Mouse (Mus musculus) gastrocnemius, postnatal 10 days (tissue): ENCODE measurements at regions not wholly inside any gene's neighbourhood (a gene's known extent, or its start where the extent isn't known, plus 50 kb on each side); places are given as distances from the start of the nearest gene placed in this dataset.

ENCODE experiments used
- DNase-seq: peaks from one replicate; pipeline ENCODE4 v3.0.0; 2021; ENCODE audit warnings: mixed read lengths

- no peak for DNase-seq
Observed at GRCm38 (mm10) chr8:89751201-89751600, 596.9 kb downstream of the Tox3 start.

GRCm38 (mm10) chr8:89747726-89748125 is 600.4 kb downstream of the Tox3 start:
- no peak for DNase-seq

DNA sequence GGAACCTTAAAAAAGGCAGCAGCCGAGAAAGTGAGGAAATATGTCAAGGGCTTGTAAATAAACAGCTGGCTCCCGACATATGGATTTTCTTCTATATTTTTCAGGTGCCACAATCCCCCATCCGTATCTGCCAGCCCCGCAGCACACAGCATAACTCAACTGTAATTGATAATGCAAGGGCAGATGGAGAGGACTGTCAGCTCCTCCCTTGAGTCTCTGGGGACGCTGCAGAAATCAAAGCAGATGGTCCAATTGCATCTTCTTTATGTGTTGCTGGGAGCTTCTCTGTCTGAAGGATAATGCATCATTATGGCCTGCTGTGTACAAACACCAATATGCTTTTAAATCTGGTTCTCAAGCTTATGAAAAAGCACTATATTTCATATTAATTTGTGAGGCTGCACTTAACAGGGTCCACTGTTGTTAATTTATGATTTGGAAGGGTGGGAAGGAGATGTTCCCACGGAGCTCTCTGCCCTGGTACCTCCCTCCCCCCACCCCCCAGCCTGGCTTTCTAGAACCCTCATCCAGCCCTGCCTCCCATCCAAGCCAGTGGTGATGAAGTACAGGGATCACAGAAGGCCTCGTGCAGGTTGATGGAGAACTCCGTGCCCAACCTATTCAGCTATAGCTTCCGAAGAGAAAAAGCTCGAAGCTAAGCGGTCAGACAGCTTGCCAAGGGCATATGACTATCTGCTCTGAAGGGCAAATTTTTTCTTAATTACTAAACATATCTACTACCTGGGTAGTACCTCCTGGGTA is 603.7 kb downstream of the Tox3 start:
- no peak for DNase-seq

DNA sequence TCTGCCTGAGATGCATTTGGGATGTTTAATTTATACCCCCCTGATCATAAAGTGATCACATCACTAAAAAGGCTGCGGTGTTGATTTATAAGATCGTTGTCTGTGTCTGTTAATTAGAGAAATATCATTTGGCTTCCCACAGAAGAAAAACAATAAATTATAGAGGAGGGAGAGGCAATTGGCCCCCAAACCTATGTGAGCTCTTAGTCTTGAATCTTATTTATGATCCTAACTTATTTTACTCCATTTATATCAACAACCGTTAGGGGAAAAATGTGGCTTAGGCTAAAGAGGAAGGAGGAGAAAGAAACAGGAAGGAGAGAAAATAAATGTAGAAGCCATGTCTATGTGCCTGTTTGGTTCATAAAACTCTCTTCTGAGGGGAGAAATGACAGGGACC is 609.5 kb downstream of the Tox3 start:
- DNase-seq: no peak

GRCm38 (mm10) chr8:89737636-89738035 is 610.5 kb downstream of the Tox3 start:
- no peak for DNase-seq

DNA sequence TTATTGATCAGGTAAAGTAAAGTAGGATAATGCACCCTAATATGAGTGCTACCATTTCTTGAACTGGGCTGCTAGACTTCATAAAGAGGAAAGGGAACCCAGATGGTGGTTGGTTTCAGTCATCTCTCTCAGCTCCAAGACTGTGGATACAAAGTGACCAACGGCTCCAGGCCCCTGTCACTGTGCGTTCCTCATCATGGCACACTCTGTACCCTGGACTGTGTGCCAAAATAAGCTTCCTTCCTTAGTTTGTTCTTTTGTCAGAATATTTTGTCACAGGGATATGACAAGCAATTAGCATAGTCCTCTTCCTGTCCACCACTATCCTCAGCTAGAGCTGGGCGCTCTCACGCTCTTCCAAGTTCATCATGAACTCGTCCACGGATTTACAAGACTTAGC is 620.9 kb downstream of the Tox3 start:
- no peak for DNase-seq

GRCm38 (mm10) chr8:89721684-89722305 is 626.3 kb downstream of the Tox3 start:
- DNase-seq: no peak

DNA sequence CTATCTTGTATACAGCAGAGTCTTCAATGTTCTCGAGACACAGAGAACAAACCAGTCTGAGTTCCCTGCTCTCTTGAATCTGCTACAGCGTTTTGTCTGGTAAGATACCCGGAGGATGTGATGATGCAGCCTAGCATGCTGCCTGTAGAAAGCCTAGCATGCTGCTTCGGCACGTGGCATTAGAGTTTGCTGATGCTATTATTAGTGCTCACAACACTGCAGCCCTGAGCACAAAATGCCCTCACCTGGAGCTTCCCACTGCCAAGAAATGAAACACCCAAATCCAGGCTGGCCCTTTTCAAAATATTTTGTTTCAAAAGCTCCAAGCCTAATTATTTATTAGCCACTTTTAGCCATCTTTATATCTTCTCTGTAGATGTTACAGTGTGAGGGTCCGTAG is 634.3 kb downstream of the Tox3 start:
- no peak for DNase-seq

- DNase-seq: no peak
Observed at GRCm38 (mm10) chr8:89707341-89707928, 640.7 kb downstream of the Tox3 start.

- no peak for DNase-seq
Observed at GRCm38 (mm10) chr8:89685696-89686095, 641.7 kb upstream of the Sall1 start.

- no peak for DNase-seq
Observed at GRCm38 (mm10) chr8:89680937-89681336, 637.0 kb upstream of the Sall1 start.

- no peak for DNase-seq
Observed at GRCm38 (mm10) chr8:89680341-89680740, 636.4 kb upstream of the Sall1 start.

- no peak for DNase-seq
Observed at GRCm38 (mm10) chr8:89679551-89679950, 635.6 kb upstream of the Sall1 start.

- no peak for DNase-seq
Observed at GRCm38 (mm10) chr8:89677266-89677665, 633.3 kb upstream of the Sall1 start.

GRCm38 (mm10) chr8:89673911-89674310 is 629.9 kb upstream of the Sall1 start:
- no peak for DNase-seq

DNA sequence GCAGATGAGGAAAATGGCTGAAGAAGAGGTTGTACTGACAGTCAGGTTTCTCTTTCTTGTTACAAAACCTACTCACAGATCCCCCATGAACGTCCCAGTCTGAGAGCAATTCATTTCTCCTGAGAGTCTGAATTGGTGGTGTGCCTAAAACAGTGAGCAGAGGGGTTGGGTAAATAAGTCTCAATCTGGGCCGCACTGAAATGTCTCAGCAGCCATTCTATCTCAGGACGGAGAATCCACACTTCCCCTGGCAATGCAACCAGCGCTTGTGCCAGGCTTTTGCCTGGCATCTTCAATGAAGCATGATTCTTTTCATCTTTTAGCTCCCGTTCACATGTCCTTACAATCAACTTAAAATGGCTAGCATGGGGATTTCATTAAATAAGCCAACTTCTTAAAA is 628.7 kb upstream of the Sall1 start:
- no peak for DNase-seq

DNA sequence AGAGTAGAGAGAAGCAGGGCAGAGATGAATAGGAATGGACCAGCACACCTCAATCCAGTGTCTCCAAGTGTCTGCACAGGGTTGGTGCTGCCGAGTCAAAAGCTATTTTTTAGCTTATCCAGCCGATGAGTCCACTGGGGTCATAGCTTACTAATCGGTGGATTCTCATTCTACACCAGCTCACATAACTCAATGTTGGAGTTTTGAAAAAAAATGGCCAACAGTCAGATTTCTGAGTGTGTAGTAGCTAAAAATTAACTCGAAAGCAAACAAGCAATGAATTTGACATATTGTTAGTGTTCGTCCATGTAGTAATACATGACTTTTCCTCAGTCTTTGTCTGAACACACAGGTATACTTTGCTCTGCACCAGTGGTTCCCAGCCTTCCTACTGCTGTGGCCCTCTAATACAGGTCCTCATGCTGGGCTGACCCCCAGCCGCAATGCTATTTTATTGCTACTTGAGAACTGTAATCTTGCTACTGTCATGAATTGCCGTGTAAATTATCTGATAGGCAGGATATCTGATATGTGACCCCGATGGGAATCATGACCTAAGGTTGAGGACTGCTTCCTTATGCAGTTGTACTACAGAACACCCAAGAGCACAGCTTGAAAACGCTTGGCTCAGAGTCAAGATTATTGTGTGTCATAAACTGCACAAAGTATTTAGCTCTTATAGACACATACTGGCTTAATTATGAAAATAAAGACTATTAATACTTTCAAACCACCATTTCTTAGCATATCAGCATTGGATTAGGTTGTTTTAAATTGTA is 621.1 kb upstream of the Sall1 start:
- no peak for DNase-seq

DNA sequence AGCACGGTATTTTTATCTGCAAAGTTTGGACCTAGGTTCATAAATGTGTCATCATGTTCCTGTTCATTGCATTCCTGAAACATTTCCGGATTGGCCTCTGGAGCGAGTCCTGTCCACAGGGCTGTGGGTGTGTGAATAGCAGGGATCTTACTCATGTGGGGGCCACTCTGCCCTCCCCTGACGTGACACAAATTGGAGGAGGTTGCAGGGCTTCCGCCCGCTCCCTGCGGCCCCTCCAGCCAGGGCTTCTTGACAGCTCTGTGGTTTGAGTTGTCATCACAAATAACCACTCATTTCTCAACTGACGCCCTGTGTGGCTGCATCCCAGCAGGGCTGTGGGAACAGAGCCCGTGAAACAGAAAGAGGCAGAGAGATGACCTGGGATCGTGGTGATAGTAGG is 619.9 kb upstream of the Sall1 start:
- DNase-seq: peak; percentile 7

- DNase-seq: no peak
Observed at GRCm38 (mm10) chr8:89658998-89659944, 615.3 kb upstream of the Sall1 start.

DNA sequence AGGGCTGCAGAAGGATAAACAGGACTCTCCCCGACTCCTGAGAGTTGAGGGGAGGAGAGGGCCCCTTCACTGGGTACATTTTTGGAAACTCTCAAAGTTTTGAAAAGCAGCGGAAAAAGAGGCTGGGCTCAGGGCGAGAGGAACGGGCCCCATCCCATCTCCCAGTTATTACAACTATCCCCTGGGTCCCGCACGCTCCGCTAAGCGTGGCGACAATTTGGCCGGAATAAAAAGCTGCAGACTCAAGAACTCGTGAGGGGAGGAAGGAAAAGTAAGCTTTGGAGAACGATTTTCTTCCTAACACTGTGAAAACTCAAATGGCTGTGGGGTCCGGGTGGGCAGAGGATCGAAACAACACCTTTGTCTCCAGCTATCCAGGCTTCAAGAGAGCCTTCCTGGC is 611.4 kb upstream of the Sall1 start:
- DNase-seq: no peak

DNA sequence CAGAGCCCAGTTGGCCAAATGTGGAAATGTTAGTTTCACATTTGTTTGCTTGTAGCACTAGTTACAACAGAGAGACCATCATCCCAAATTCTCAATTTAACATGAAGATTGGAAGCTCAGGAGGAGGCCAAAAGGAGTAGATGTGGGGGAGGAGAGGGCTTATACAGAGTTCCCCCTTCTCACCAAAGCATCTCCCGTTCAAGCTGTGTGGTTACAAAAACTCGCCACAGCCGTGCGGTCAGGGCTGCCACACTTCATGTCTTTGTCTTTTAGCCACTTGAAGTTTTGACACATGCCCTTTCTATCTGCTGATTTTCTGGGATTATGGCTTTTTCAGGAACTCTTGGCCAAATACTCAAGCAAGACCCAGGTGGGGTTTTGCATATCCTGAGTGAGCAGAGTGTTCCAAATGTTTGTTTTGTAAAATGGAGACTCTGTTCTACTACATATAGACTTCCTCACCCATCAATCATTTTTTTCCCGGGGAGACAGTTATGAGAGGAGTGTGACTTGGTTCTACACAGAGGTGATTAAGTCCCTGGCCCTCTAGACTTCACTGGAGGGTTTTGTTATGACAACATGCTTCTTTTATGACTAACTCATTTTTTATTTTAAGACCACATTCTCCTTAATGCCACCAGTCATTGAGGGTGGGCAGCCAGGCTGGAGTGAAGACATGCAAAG is 605.4 kb upstream of the Sall1 start:
- no peak for DNase-seq
